Mouse (Mus musculus): Measurements from ENCODE around the gene Rif1.
"Not testable (repeated sequence)": the region's sequence is repeated elsewhere in the genome, so short reads cannot be mapped to it uniquely, and the experiment has no call there.

The Rif1 gene

GRCm38 (mm10) chr2:52072065-52072490 lies 554 bp upstream of the Rif1 start:
- peak; percentile 6 for DNase-seq

- no peak for DNase-seq
Measured at GRCm38 (mm10) chr2:52073141-52073904, 691 bp downstream of the Rif1 start.

- no peak for DNase-seq
Measured at GRCm38 (mm10) chr2:52078666-52079065, 6.0 kb downstream of the Rif1 start.

- DNase-seq: no peak
Measured at GRCm38 (mm10) chr2:52084013-52084412, 11.4 kb downstream of the Rif1 start.

- no peak for DNase-seq
Measured at GRCm38 (mm10) chr2:52084571-52084970, 11.9 kb downstream of the Rif1 start.

- peak; percentile 20 for DNase-seq
Measured at GRCm38 (mm10) chr2:52114086-52114485, 41.5 kb downstream of the Rif1 start.

GRCm38 (mm10) chr2:52131370-52131769 lies 58.7 kb downstream of the Rif1 start:
- not testable (repeated sequence) for DNase-seq

GRCm38 (mm10) chr2:52133351-52133750 lies 60.7 kb downstream of the Rif1 start:
- no peak for DNase-seq

- DNase-seq: no peak
Measured at GRCm38 (mm10) chr2:52153064-52153463, 80.4 kb downstream of the Rif1 start.

GRCm38 (mm10) chr2:52169243-52170005 lies 96.8 kb downstream of the Rif1 start:
- no peak for DNase-seq
